Mouse (Mus musculus) midbrain, postnatal 0 days (tissue): ENCODE data around the gene Bfsp1. TPM values are rescaled to one million over a fixed set of nuclear protein-coding genes. Genes with fewer than 3 reads are reported as not detected.

ENCODE experiments used
- ATAC-seq: fragments of 200-750 bp; cut with Nextera tagmentation; 2 replicates; pipeline ENCODE4 v1.8.0; 2017; ENCODE audit warnings: moderate number of reproducible peaks, mild to moderate bottlenecking, moderate TSS enrichment, moderate library complexity; ENCODE audit not compliant: low FRiP score
- DNase-seq: peaks from one replicate; pipeline ENCODE4 v3.0.0-alpha.2; 2015; ENCODE audit warnings: low spot score
- H3K27ac ChIP-seq: fragments of 300-500 bp; sonication (generic); 2 replicates; pipeline ENCODE4 v1.5.1; 2014; ENCODE audit warnings: low read depth, mild to moderate bottlenecking, low read length, mixed read lengths
- H3K27me3 ChIP-seq: fragments of 300-500 bp; sonication (generic); 2 replicates; pipeline ENCODE4 v1.6.1; 2014; ENCODE audit warnings: low read length, control low read depth, mixed read lengths; ENCODE audit not compliant: insufficient read depth
- H3K36me3 ChIP-seq: fragments of 300-500 bp; sonication (generic); 2 replicates; pipeline ENCODE4 v1.6.1; 2014; ENCODE audit warnings: low read length, control low read depth, mixed read lengths; ENCODE audit not compliant: insufficient read depth
- H3K4me1 ChIP-seq: fragments of 300-500 bp; sonication (generic); 2 replicates; pipeline ENCODE4 v1.6.1; 2014; ENCODE audit warnings: mild to moderate bottlenecking, control low read depth, antibody characterized with exemption, low read length, mixed read lengths; ENCODE audit not compliant: insufficient read depth
- H3K4me2 ChIP-seq: fragments of 300-500 bp; sonication (generic); 2 replicates; pipeline ENCODE4 v1.6.1; 2014; ENCODE audit warnings: low read depth, mild to moderate bottlenecking, low read length, mixed read lengths; ENCODE audit not compliant: poor library complexity, severe bottlenecking
- H3K4me3 ChIP-seq: fragments of 300-500 bp; sonication (generic); 2 replicates; pipeline ENCODE4 v1.5.1; 2014; ENCODE audit warnings: low read depth, mild to moderate bottlenecking, low read length, moderate library complexity
- H3K9ac ChIP-seq: fragments of 300-500 bp; sonication (generic); replicated peaks from 2 replicates; pipeline ENCODE4 v1.6.1; 2014; ENCODE audit warnings: mild to moderate bottlenecking, low read length, moderate library complexity, mixed read lengths; ENCODE audit not compliant: poor library complexity, severe bottlenecking
- H3K9me3 ChIP-seq: fragments of 300-500 bp; sonication (generic); 2 replicates; pipeline ENCODE4 v1.6.1; 2016; ENCODE audit warnings: low read length, control low read depth
- CTCF ChIP-seq: IDR thresholded peaks from 2 replicates; pipeline ENCODE4 v1.5.1; 2016; ENCODE audit warnings: antibody characterized with exemption, mild to moderate bottlenecking
- WGBS: fragments of 180-500 bp; shearing (Covaris S2); extraction: QIAGEN DNeasy Blood & Tissue Kit; methylation state at CpG from one replicate; pipeline ENCODE4 v1.1.7; 2014; 5-methylcytosine and 5-hydroxymethylcytosine counted together
- polyA plus RNA-seq: library from polyadenylated mRNA; unstranded; fragments of >200 nt; fragmentation: Nextera tagmentation; extraction: Ambion mirVana; gene quantifications from 2 replicates; pipeline ENCODE4 v1.2.1, GENCODE M21; 2015
- total RNA-seq: library from RNA; depleted of rRNA; stranded (reverse); fragments of >200 nt; gene quantifications from 2 replicates; pipeline ENCODE4 v1.2.3, GENCODE M21; 2014; rRNA removed

Bfsp1 gene
- total and polyA plus RNA-seq, 2 experiments from 2014 or later = 1.5 to 2.5 TPM

GRCm38 (mm10) chr2:143796335-143797013, 66.5 kb downstream of the Bfsp1 start:
- H3K4me1 ChIP-seq = no peaks in the 10 kb centered on the region
- DNase-seq (peak; percentile 17), ATAC-seq (peak; percentile 58)

GRCm38 (mm10) chr2:143795858-143796257, 67.1 kb downstream of the Bfsp1 start:
- no peak for TF ChIP-seq CTCF
- Histone ChIP-seq H3K4me1 (no peaks in the 10 kb centered on the region), H3K4me3 (no peak overlapping the region), H3K36me3 (0 out of 2 replicates have a peak, but pooled peaks cover under 1% of the 10 kb centered on the region), H3K9me3 (no peaks in the 10 kb centered on the region), H3K27ac (peak overlapping the region; percentile 0; the same call in 1 of the 2 replicates), H3K27me3 (no peaks in the 10 kb centered on the region), H3K9ac (no peak overlapping the region), H3K4me2 (no peak overlapping the region)
- ATAC-seq (no peak), DNase-seq (no peak)
- 94% methylated on average over 4 of the region's 4 CpGs for WGBS

More at GRCm38 (mm10) chr2:143796335-143797013, 66.5 kb downstream of the Bfsp1 start:
- Histone ChIP-seq H3K27me3 (no peaks in the 10 kb centered on the region), H3K9me3 (no peaks in the 10 kb centered on the region), H3K27ac (peak overlapping the region; percentile 0; the same call in 1 of the 2 replicates), H3K4me2 (no peak overlapping the region), H3K4me3 (no peak overlapping the region), H3K9ac (no peak overlapping the region), H3K36me3 (peaks cover 4% of the 10 kb centered on the region; the same call in 1 of the 2 replicates)
- 60% methylated on average over 4 of the region's 4 CpGs for WGBS
- TF ChIP-seq CTCF = peak; percentile 54

GRCm38 (mm10) chr2:143789911-143790310, 73.1 kb downstream of the Bfsp1 start:
- Histone ChIP-seq H3K36me3 (peaks cover 7% of the 10 kb centered on the region; the same call in 1 of the 2 replicates), H3K4me3 (no peak overlapping the region), H3K27ac (no peak overlapping the region), H3K4me2 (no peak overlapping the region), H3K9ac (no peak overlapping the region), H3K27me3 (no peaks in the 10 kb centered on the region), H3K9me3 (no peaks in the 10 kb centered on the region), H3K4me1 (no peaks in the 10 kb centered on the region)
- 88% methylated on average over 5 of the region's 5 CpGs for WGBS
- no peak for DNase-seq
- no peak for TF ChIP-seq CTCF
- no peak for ATAC-seq

- Histone ChIP-seq H3K27ac (no peak overlapping the region), H3K36me3 (peaks cover 7% of the 10 kb centered on the region; the same call in 1 of the 2 replicates), H3K27me3 (no peaks in the 10 kb centered on the region), H3K4me1 (no peaks in the 10 kb centered on the region), H3K9me3 (no peaks in the 10 kb centered on the region), H3K4me3 (no peak overlapping the region), H3K9ac (no peak overlapping the region), H3K4me2 (no peak overlapping the region)
- 74% methylated on average over 2 of the region's 2 CpGs for WGBS
- ATAC-seq = peak; percentile 34; the same call in 1 of the 2 replicates
- TF ChIP-seq CTCF = no peak
- no peak for DNase-seq
These were observed 82.7 kb downstream of the Bfsp1 start for GRCm38 (mm10) chr2:143780310-143780709.

Other genes starting within 250 kb of the Bfsp1 start
- gene Dstn, start 52.1 kb upstream of the Bfsp1 start, total RNA-seq = 244 and 284 TPM in 2 replicates
- gene Dstn, start 52.1 kb upstream of the Bfsp1 start, polyA plus RNA-seq = 409 and 413 TPM in 2 replicates
- gene Rrbp1, start 148.1 kb upstream of the Bfsp1 start, total RNA-seq = 33.8 and 33.9 TPM in 2 replicates
- gene Rrbp1, start 148.1 kb upstream of the Bfsp1 start, polyA plus RNA-seq = 16.9 and 22.4 TPM in 2 replicates
- not detected in 2 replicates for gene Banf2, start 169.9 kb upstream of the Bfsp1 start, total RNA-seq
- not detected in 2 replicates for gene Banf2, start 169.9 kb upstream of the Bfsp1 start, polyA plus RNA-seq